Mouse (Mus musculus): ENCODE measurements around the gene Ppm1l.

Ppm1l gene

GRCm38 (mm10) chr3:69433580-69433979 is 116.9 kb downstream of the Ppm1l start:
- DNase-seq (ENCODE audit: low read depth, low spot score): no peak

- DNase-seq (ENCODE audit: low read depth, low spot score): no peak
Measured at GRCm38 (mm10) chr3:69438773-69439514, 122.3 kb downstream of the Ppm1l start.

- DNase-seq (ENCODE audit: low read depth, low spot score): peak; percentile 20
Measured at GRCm38 (mm10) chr3:69440761-69441160, 124.1 kb downstream of the Ppm1l start.

GRCm38 (mm10) chr3:69446989-69447388 is 130.3 kb downstream of the Ppm1l start:
- no peak for DNase-seq (ENCODE audit: low read depth, low spot score)

- DNase-seq (ENCODE audit: low read depth, low spot score): no peak
Measured at GRCm38 (mm10) chr3:69449041-69449440, 132.4 kb downstream of the Ppm1l start.

- DNase-seq (ENCODE audit: low read depth, low spot score): peak; percentile 44
Measured at GRCm38 (mm10) chr3:69454330-69454729, 137.7 kb downstream of the Ppm1l start.

GRCm38 (mm10) chr3:69456071-69456470 is 139.4 kb downstream of the Ppm1l start:
- DNase-seq (ENCODE audit: low read depth, low spot score): no peak

- no peak for DNase-seq (ENCODE audit: low read depth, low spot score)
Measured at GRCm38 (mm10) chr3:69458756-69459155, 142.1 kb downstream of the Ppm1l start.

- no peak for DNase-seq (ENCODE audit: low read depth, low spot score)
Measured at GRCm38 (mm10) chr3:69461956-69462355, 145.3 kb downstream of the Ppm1l start.

GRCm38 (mm10) chr3:69465751-69466150 is 149.1 kb downstream of the Ppm1l start:
- no peak for DNase-seq (ENCODE audit: low read depth, low spot score)

- DNase-seq (ENCODE audit: low read depth, low spot score): peak; percentile 34
Measured at GRCm38 (mm10) chr3:69468280-69469008, 151.8 kb downstream of the Ppm1l start.

- no peak for DNase-seq (ENCODE audit: low read depth, low spot score)
Measured at GRCm38 (mm10) chr3:69469463-69470141, 152.9 kb downstream of the Ppm1l start.

- DNase-seq (ENCODE audit: low read depth, low spot score): no peak
Measured at GRCm38 (mm10) chr3:69470142-69470796, 153.6 kb downstream of the Ppm1l start.

GRCm38 (mm10) chr3:69475850-69476450 is 159.3 kb downstream of the Ppm1l start:
- no peak for DNase-seq (ENCODE audit: low read depth, low spot score)

- no peak for DNase-seq (ENCODE audit: low read depth, low spot score)
Measured at GRCm38 (mm10) chr3:69479937-69480336, 163.3 kb downstream of the Ppm1l start.

- peak; percentile 83 for DNase-seq (ENCODE audit: low read depth, low spot score)
Measured at GRCm38 (mm10) chr3:69481835-69482234, 165.2 kb downstream of the Ppm1l start.

GRCm38 (mm10) chr3:69484006-69484574 is 167.4 kb downstream of the Ppm1l start:
- no peak for DNase-seq (ENCODE audit: low read depth, low spot score)

GRCm38 (mm10) chr3:69484582-69484981 is 167.9 kb downstream of the Ppm1l start:
- no peak for DNase-seq (ENCODE audit: low read depth, low spot score)

- no peak for DNase-seq (ENCODE audit: low read depth, low spot score)
Measured at GRCm38 (mm10) chr3:69485347-69485746, 168.7 kb downstream of the Ppm1l start.

GRCm38 (mm10) chr3:69485756-69486155 is 169.1 kb downstream of the Ppm1l start:
- DNase-seq (ENCODE audit: low read depth, low spot score): no peak

- no peak for DNase-seq (ENCODE audit: low read depth, low spot score)
Measured at GRCm38 (mm10) chr3:69487471-69487870, 170.8 kb downstream of the Ppm1l start.

Data from CD4-positive, CD25-positive, alpha-beta regulatory T cell, adult 2 months (primary cell).